Mouse (Mus musculus) brain, adult 2 months (tissue): Measurements from ENCODE around the gene Mitd1.
A peak's percentile ranks its signal among the peaks of the same experiment; 100 is the strongest.

Source experiments
- DNase-seq: peaks from one replicate; pipeline ENCODE4 v3.0.0; 2011; ENCODE audit warnings: low read depth, low spot score

Gene Mitd1

DNA sequence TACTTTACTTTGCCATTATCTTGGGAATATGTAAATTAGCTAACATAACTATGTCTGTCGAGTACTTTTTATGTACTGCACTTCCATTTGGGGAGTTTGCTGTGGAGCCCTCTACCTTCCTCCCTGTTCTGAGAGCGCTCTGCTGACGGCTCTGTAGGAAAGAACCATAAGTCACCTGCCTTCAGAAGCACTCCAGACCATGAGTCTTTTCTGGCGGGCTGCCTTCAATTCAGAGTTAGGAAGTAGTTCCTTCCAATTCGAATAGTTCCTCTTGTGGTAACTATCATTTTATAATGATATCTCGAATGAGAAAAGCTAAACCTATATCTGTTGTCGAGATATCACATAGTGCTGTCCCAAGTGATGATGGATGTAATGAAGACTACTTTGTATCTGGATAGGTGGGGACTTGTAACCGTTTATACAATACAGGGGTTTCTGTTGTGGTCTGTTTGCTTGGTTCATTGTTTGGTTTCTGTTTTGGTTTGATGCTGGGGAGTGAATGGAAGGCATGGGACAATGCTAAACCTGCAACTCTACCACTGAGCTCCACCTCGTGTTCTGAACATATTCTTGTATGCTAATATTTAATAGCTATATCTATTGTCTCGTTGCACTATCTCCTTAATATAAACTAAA is 22.4 kb downstream of the Mitd1 start:
- DNase-seq = no peak

GRCm38 (mm10) chr1:37867056-37867455 is 23.2 kb downstream of the Mitd1 start:
- peak; percentile 55 for DNase-seq

DNA sequence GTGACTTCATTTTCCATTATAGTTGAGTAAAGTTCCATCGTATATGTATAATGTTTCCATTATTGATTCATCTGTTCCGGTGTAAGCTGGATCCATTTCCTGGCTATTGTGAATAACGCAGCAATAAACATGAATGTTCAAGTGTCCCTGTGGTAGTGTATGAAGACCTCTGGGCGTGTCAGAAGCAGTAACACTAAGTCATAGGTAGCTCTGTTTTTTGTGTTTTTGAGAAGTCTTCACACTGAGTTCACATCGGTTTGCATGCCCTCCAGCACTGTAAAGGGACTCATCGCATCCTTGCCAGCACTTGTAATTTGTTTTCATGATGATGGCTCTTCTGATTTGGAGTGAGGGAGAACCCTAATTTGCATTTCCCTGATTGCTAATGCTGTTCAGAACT is 23.9 kb downstream of the Mitd1 start, which contains the start of gene Tsga10:
Tsga10 (minus strand) TSS at position 144 of the 400 bp plus-strand sequence.
- no peak for DNase-seq

DNA sequence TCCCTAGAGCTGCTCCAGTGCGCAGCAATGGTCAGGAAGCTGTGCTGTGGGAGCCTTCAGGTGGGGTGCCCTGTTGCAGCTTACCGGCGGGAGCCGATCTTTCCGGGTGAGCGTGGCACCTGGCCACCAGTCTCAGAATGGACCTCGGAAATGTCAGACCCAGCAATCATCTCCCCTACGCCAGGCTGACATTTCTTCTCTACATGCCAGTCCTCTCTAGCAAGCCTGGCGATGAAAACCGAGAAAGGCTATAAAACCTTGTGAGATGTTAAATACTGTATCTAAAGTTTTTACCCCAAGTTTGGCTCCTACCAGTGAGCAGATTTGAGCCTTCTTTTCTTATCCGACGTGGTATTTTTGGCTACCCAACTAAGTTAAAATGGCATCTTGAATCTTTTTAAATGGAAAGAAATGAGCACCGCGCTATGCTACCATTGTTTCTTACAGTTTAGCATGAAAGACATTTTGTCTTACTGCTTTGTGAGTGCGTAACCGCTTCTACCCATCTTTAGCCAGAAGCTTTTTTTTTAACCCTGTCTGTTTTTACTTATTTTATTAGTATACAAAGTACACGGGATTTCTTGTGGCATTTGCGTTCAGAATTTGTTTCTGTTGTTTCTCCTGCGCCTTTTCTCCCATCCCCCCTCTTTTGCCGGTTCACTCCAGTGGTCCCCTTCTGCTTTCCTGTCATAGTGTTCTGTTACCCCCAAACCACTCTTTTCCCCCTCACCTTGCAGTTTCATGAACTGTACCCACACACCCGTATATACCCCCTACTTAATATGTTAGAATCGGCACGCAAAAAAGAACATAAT is 24.6 kb downstream of the Mitd1 start:
- DNase-seq = peak; percentile 16

- DNase-seq = peak; percentile 99
Observed at GRCm38 (mm10) chr1:37864511-37865400, 25.5 kb downstream of the Mitd1 start.

DNA sequence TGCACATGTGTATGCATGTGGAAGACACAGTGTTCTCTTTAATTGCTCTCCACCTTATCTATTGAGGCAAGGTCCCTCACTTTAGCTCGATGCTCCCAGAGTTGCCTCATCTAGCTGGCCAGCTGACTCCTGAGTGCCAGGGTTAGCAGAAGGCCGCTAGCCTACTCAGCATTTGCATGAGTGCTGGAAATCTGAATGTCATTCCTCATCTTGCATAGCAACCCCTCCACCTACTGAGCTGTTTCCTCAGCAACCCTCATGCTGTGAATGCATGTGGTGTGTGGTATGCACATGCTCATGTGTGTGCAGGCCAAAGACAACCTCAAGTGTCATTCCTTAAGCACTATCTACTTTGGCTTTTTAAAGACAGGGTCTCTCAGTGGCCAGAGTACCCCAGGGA is 39.5 kb downstream of the Mitd1 start:
- DNase-seq = peak; percentile 51

DNA sequence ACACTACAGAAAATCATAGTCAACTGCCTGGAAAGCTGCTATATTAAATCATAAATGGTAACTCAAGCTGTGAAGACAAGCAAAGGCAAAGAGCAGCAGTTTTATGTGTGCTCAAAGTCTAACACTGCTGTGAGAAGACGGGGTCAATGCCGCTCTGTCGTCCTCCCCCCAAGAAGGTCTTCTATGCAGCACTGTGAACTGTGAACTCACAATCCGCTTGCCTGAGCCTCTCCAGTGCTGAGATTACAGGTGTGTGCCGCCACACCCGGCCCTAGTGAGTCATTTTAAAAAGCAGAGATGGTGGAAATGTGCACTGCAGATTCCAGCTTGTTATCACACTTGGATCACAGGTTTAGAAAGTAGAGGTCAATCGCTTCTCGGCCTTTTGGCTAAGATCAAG is 43.3 kb downstream of the Mitd1 start:
- DNase-seq = no peak

DNA sequence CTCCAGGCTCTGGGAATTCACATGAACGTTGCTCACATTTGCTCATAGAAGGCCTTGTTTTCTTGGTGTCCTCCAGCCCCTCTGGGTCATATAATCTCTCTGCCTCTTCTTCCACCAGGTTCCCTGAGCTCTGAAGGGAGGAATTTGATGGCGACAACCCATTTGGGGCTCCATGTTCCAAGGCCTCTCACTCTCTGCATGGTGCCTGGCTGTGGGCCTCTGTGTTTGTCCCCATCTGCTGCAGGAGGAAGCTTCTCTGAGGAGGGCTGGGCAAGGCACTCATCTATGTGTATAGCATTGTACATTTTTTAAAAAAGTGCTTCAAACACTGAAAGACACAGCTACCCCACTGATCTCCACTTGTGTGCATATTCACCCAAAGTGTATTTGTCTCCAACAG is 58.5 kb downstream of the Mitd1 start:
- peak; percentile 84 for DNase-seq
